Mouse (Mus musculus): Measurements from ENCODE around the gene Sgip1.

GRCm38 (mm10) chr4:102853330-102854022, 112.4 kb downstream of the Sgip1 start:
- TF ChIP-seq EP300 (IDR thresholded peaks at IDR 0.05; ENCODE audit: low read depth), result no peak
- TF ChIP-seq CTCF (IDR thresholded peaks at IDR 0.05; ENCODE audit: low read depth), result no peak
